Mouse (Mus musculus) fibroblast of lung, adult 2 months (primary cell): ENCODE results near the gene Entpd5.

Experiments
- DNase-seq: peaks from one replicate; pipeline ENCODE4 v3.0.0-alpha.2; 2011; ENCODE audit warnings: low read depth

Gene Entpd5

GRCm38 (mm10) chr12:84408819-84409507 lies at the start of gene Entpd5, which contains the start of gene Bbof1:
Gene Entpd5, minus strand, starts transcription at chr12:84409029.
Gene Bbof1, plus strand, starts transcription at chr12:84409071.
- DNase-seq = peak; percentile 44

- DNase-seq = no peak
Observed at GRCm38 (mm10) chr12:84456911-84457310, 48.1 kb upstream of the Entpd5 start.

- DNase-seq = no peak
Observed at GRCm38 (mm10) chr12:84451801-84452200, 43.0 kb upstream of the Entpd5 start.

- DNase-seq = peak; percentile 100
Observed at GRCm38 (mm10) chr12:84450718-84451646, 42.2 kb upstream of the Entpd5 start, which contains the start of the genes Aldh6a1 and Lin52. Gene Aldh6a1, minus strand, starts transcription at chr12:84451004. Gene Lin52, plus strand, starts transcription at chr12:84451422.

- DNase-seq = peak; percentile 20
Observed at GRCm38 (mm10) chr12:84450351-84450717, 41.5 kb upstream of the Entpd5 start.

GRCm38 (mm10) chr12:84449887-84450286 lies 41.1 kb upstream of the Entpd5 start:
- DNase-seq = no peak

GRCm38 (mm10) chr12:84448181-84448580 lies 39.4 kb upstream of the Entpd5 start:
- DNase-seq = no peak

GRCm38 (mm10) chr12:84447386-84447785 lies 38.6 kb upstream of the Entpd5 start:
- DNase-seq = no peak

GRCm38 (mm10) chr12:84442526-84442925 lies 33.7 kb upstream of the Entpd5 start:
- no peak for DNase-seq

- no peak for DNase-seq
Observed at GRCm38 (mm10) chr12:84438697-84439096, 29.9 kb upstream of the Entpd5 start.

- no peak for DNase-seq
Observed at GRCm38 (mm10) chr12:84429825-84430224, 21.0 kb upstream of the Entpd5 start.

- no peak for DNase-seq
Observed at GRCm38 (mm10) chr12:84423990-84424389, 15.2 kb upstream of the Entpd5 start.

- DNase-seq = no peak
Observed at GRCm38 (mm10) chr12:84417605-84417922, 8.7 kb upstream of the Entpd5 start.

GRCm38 (mm10) chr12:84416834-84417604 lies 8.2 kb upstream of the Entpd5 start, which contains the start of gene Rnf113a2:
Gene Rnf113a2, plus strand, starts transcription at chr12:84417196.
- DNase-seq = peak; percentile 63

GRCm38 (mm10) chr12:84407874-84408818 lies 683 bp downstream of the Entpd5 start:
- no peak for DNase-seq

GRCm38 (mm10) chr12:84407259-84407658 lies 1.6 kb downstream of the Entpd5 start:
- no peak for DNase-seq

- DNase-seq = no peak
Observed at GRCm38 (mm10) chr12:84404541-84404940, 4.3 kb downstream of the Entpd5 start.

- DNase-seq = no peak
Observed at GRCm38 (mm10) chr12:84402923-84403322, 5.9 kb downstream of the Entpd5 start.

- no peak for DNase-seq
Observed at GRCm38 (mm10) chr12:84400653-84401052, 8.2 kb downstream of the Entpd5 start.

- DNase-seq = no peak
Observed at GRCm38 (mm10) chr12:84400068-84400467, 8.8 kb downstream of the Entpd5 start.

- DNase-seq = no peak
Observed at GRCm38 (mm10) chr12:84399663-84400062, 9.2 kb downstream of the Entpd5 start.
